Mouse (Mus musculus) ovary, postnatal 14 days (tissue): ENCODE results near the gene Pam.

ENCODE experiments used
- DNase-seq: peaks from one replicate; pipeline ENCODE4 v3.0.0; 2022; ENCODE audit warnings: low spot score

Pam gene

GRCm38 (mm10) chr1:98079640-98080039 lies 15.8 kb downstream of the Pam start:
- DNase-seq = no peak

- DNase-seq = no peak
These were observed 16.7 kb downstream of the Pam start for GRCm38 (mm10) chr1:98078735-98079134.

GRCm38 (mm10) chr1:98073826-98074225 lies 21.6 kb downstream of the Pam start:
- no peak for DNase-seq

- no peak for DNase-seq
These were observed 22.3 kb downstream of the Pam start for GRCm38 (mm10) chr1:98073127-98073526.

- DNase-seq = no peak
These were observed 23.4 kb downstream of the Pam start for GRCm38 (mm10) chr1:98072045-98072444.

GRCm38 (mm10) chr1:98071436-98071835 lies 24.0 kb downstream of the Pam start:
- no peak for DNase-seq

GRCm38 (mm10) chr1:98070743-98071325 lies 24.6 kb downstream of the Pam start:
- DNase-seq = no peak

- DNase-seq = no peak
These were observed 27.3 kb downstream of the Pam start for GRCm38 (mm10) chr1:98068177-98068576.

- no peak for DNase-seq
These were observed 33.4 kb downstream of the Pam start for GRCm38 (mm10) chr1:98062074-98062473.

- DNase-seq = no peak
These were observed 36.0 kb downstream of the Pam start for GRCm38 (mm10) chr1:98059401-98059800.

GRCm38 (mm10) chr1:98056996-98057945 lies 38.2 kb downstream of the Pam start:
- no peak for DNase-seq

- DNase-seq = no peak
These were observed 39.2 kb downstream of the Pam start for GRCm38 (mm10) chr1:98056277-98056676.

GRCm38 (mm10) chr1:98055591-98055990 lies 39.9 kb downstream of the Pam start:
- no peak for DNase-seq

- DNase-seq = no peak
These were observed 41.5 kb downstream of the Pam start for GRCm38 (mm10) chr1:98053994-98054393.

GRCm38 (mm10) chr1:98053447-98053846 lies 42.0 kb downstream of the Pam start:
- DNase-seq = no peak

GRCm38 (mm10) chr1:98052775-98053174 lies 42.7 kb downstream of the Pam start:
- DNase-seq = no peak

GRCm38 (mm10) chr1:98051039-98051438 lies 44.4 kb downstream of the Pam start:
- no peak for DNase-seq

- no peak for DNase-seq
These were observed 45.7 kb downstream of the Pam start for GRCm38 (mm10) chr1:98049756-98050155.

- DNase-seq = no peak
These were observed 47.1 kb downstream of the Pam start for GRCm38 (mm10) chr1:98048218-98048801.

- no peak for DNase-seq
These were observed 47.9 kb downstream of the Pam start for GRCm38 (mm10) chr1:98047284-98048217.

- DNase-seq = no peak
These were observed 53.0 kb downstream of the Pam start for GRCm38 (mm10) chr1:98042425-98042824.

GRCm38 (mm10) chr1:98038252-98038651 lies 57.2 kb downstream of the Pam start:
- no peak for DNase-seq
